In the genomic region with DNA sequence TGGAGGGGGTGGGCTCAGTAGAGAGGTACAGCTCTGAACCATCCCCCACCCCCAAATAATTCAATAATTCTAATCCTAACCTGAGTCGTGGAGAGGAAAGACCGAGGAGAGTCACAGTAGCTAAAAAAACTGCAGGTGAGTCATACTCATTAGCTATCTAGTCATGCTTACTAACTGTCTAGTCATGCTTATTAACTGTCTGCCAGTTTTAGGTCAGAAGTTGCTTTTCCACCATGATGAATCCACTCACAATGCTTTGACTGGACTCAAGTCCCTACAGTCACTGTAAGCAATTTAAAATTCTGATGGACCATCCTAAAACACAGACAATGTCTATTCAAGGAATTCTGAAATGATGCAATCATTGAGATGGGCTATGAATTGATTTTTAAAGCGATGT, we compare ENCODE assay signal across 19 mouse cellular contexts.
"Had no signal": no experiment of that assay in that cellular context is flagged by ENCODE, and none has a peak within 500 bp of the region (broad histone marks: within the 10 kb centered on the region; RNA-seq: fewer than 3 reads in every experiment).

No protein-coding gene starts in this region.

- H3K4me1 ChIP-seq: megakaryocyte, embryonic 14.5 days had no signal

- H3K27ac ChIP-seq: macrophage; midbrain, embryonic 13.5 days; neural tube, embryonic 13.5 days; neural tube, embryonic 15.5 days; stomach, embryonic 15.5 days; stomach, postnatal 0 days had no signal

- H3K4me3 ChIP-seq: megakaryocyte, embryonic 14.5 days; midbrain, embryonic 13.5 days; myocyte; neural tube, embryonic 13.5 days; neural tube, embryonic 15.5 days; stomach, embryonic 15.5 days had no signal

- H3K9ac ChIP-seq: lung, embryonic 14.5 days; midbrain, embryonic 13.5 days; neural tube, embryonic 13.5 days; neural tube, embryonic 15.5 days; stomach, embryonic 15.5 days had no signal

- ATAC-seq: midbrain, embryonic 13.5 days; midbrain, embryonic 16.5 days had no signal

- H3K4me2 ChIP-seq: lung, embryonic 14.5 days; midbrain, embryonic 11.5 days; midbrain, embryonic 13.5 days; neural tube, embryonic 13.5 days; neural tube, embryonic 15.5 days; stomach, embryonic 15.5 days had no signal

- H3K27me3 ChIP-seq: megakaryocyte, embryonic 14.5 days; midbrain, embryonic 13.5 days; neural tube, embryonic 13.5 days; neural tube, embryonic 15.5 days; stomach, embryonic 15.5 days had no signal

- DNase-seq: lung, adult 18-20 months; lung, embryonic 14.5 days; lung, postnatal 10 days; retina, postnatal 1 day; right cerebral cortex, adult 18-20 months; right cerebral cortex, postnatal 25 days; right cerebral cortex, postnatal 4 days; thymus, adult 2 months; thymus, postnatal 36 days had no signal

- H3K36me3 ChIP-seq: midbrain, embryonic 13.5 days; neural tube, embryonic 13.5 days; neural tube, embryonic 15.5 days; stomach, embryonic 15.5 days had no signal

- H3K9me3 ChIP-seq: midbrain, embryonic 13.5 days; neural tube, embryonic 13.5 days; neural tube, embryonic 15.5 days; stomach, embryonic 15.5 days had no signal
